Mouse (Mus musculus): ENCODE data around the gene Prox1.

DNA sequence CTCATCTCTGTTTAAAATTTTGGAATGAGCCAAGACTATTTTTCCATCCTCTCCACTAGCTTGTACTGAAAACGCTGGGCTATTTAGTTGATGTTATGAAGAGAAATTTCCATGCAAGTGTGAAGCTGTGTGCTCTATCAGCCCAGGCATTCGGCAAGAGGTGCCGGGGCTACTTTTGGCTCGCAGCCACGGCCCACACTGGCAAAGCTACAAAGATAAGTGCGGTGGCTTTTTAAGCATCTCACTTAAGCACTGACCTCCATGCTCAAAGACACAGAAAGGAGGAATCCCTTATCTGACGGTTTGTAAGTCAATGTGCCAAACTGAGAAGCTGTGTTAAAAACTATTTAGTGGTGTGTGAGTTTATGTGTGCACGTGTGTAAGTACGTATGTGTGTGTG lies 26.9 kb downstream of the Prox1 start:
- no peak for TF ChIP-seq CTCF (IDR thresholded peaks at IDR 0.05; ENCODE audit: insufficient read depth, low read depth, low read length)
- TF ChIP-seq POLR2A (IDR thresholded peaks at IDR 0.05; ENCODE audit: insufficient read depth, low read depth, low read length), result no peak

All from olfactory bulb, adult 2 months (tissue).